ENCODE assay signal across 33 mouse cellular contexts in genomic region chr10:112139834-112140233, GRCm38 (mm10). TPM values are rescaled to one million over a fixed set of nuclear protein-coding genes. Genes with fewer than 3 reads are reported as not detected.
A peak's percentile ranks its signal among the peaks of the same experiment; 100 is the strongest.
DNase-seq lines count a peak whose midpoint lies in the region; ATAC-seq and TF ChIP-seq lines count a peak whose summit lies in the region.
"Had no signal": no experiment of that assay in that cellular context is flagged by ENCODE, and none has a peak within 500 bp of the region (broad histone marks: within the 10 kb centered on the region; RNA-seq: fewer than 3 reads in every experiment).

No protein-coding gene starts in this region.

- TF ChIP-seq EP300 in heart, postnatal 0 days (IDR thresholded peaks at IDR 0.05; ENCODE audit: low read depth) = no peak

- no peaks in the 10 kb centered on the region for H3K9me3 ChIP-seq in heart, postnatal 0 days (replicated peaks; ENCODE audit: control insufficient read depth, low read length)
- H3K9me3 ChIP-seq: embryonic facial prominence, embryonic 12.5 days; G1E; heart, embryonic 15.5 days; hindbrain, embryonic 15.5 days; intestine, embryonic 15.5 days; midbrain, embryonic 13.5 days; neural tube, embryonic 13.5 days had no signal

- no peak for TF ChIP-seq CTCF in heart, postnatal 0 days (IDR thresholded peaks at IDR 0.05; ENCODE audit: low read depth)

- H3K4me1 ChIP-seq in heart, postnatal 0 days (ENCODE audit: control insufficient read depth, insufficient read depth) = no peaks in the 10 kb centered on the region
- H3K4me1 ChIP-seq: embryonic facial prominence, embryonic 12.5 days; heart, embryonic 15.5 days; hindbrain, embryonic 15.5 days; intestine, embryonic 15.5 days; midbrain, embryonic 13.5 days; neural tube, embryonic 13.5 days had no signal

- no peak overlapping the region for H3K4me3 ChIP-seq in heart, postnatal 0 days (ENCODE audit: low read depth, low read length)
- H3K4me3 ChIP-seq: embryonic facial prominence, embryonic 12.5 days; heart, embryonic 15.5 days; hindbrain, embryonic 15.5 days; intestine, embryonic 15.5 days; midbrain, embryonic 13.5 days; neural tube, embryonic 13.5 days had no signal

- WGBS in heart, postnatal 0 days = 47% methylated on average over 2 of the region's 2 CpGs

- no peak for ATAC-seq in heart, postnatal 0 days (ENCODE audit: insufficient read depth, low read depth)
- ATAC-seq in common myeloid progenitor, adult 5-6 weeks (replicated peaks; ENCODE audit: low read depth, poor library complexity, severe bottlenecking) = peak; percentile 89
- peak; percentile 93 for ATAC-seq in megakaryocyte progenitor cell, adult 5-6 weeks (replicated peaks; ENCODE audit: poor library complexity)
- ATAC-seq: intestine, embryonic 15.5 days; Patski had no signal

- peak; percentile 8 for DNase-seq in heart, postnatal 0 days (ENCODE audit: low spot score)
- DNase-seq in heart, adult 18-20 months = no peak
- peak; percentile 2 for DNase-seq in lung, postnatal 36 days
- DNase-seq in lung, postnatal 4 days = no peak
- DNase-seq in right cerebral cortex, postnatal 14 days = no peak
- no peak for DNase-seq in gastrocnemius, postnatal 10 days
- DNase-seq: adrenal gland, adult 8-10 months; B cell, adult 2 months; cerebellum, adult 2 months; cerebellum, postnatal 36 days; gastrocnemius, postnatal 36 days; heart, postnatal 4 days; kidney, adult 8-10 months; kidney, postnatal 14 days; lung, adult 2 months; thymus, adult 2 months; thymus, postnatal 4 days had no signal

- H3K27ac ChIP-seq in heart, postnatal 0 days (ENCODE audit: low read depth) = no peak overlapping the region
- H3K27ac ChIP-seq: embryonic facial prominence, embryonic 12.5 days; heart, embryonic 15.5 days; hindbrain, embryonic 15.5 days; intestine, embryonic 15.5 days; midbrain, embryonic 13.5 days; neural tube, embryonic 13.5 days had no signal

- H3K4me2 ChIP-seq in heart, postnatal 0 days (ENCODE audit: low read depth, low read length) = no peak overlapping the region
- H3K4me2 ChIP-seq: embryonic facial prominence, embryonic 12.5 days; heart, embryonic 15.5 days; hindbrain, embryonic 15.5 days; intestine, embryonic 15.5 days; midbrain, embryonic 13.5 days; neural tube, embryonic 13.5 days had no signal

- no peak overlapping the region for H3K9ac ChIP-seq in heart, postnatal 0 days (replicated peaks; ENCODE audit: low read depth, low read length)
- H3K9ac ChIP-seq: embryonic facial prominence, embryonic 12.5 days; heart, embryonic 15.5 days; hindbrain, embryonic 15.5 days; intestine, embryonic 15.5 days; midbrain, embryonic 13.5 days; neural tube, embryonic 13.5 days had no signal

- no peaks in the 10 kb centered on the region for H3K27me3 ChIP-seq in heart, postnatal 0 days (ENCODE audit: control insufficient read depth, insufficient read depth, low read length)
- H3K27me3 ChIP-seq: CH12.LX; embryonic facial prominence, embryonic 12.5 days; heart, embryonic 15.5 days; hindbrain, embryonic 15.5 days; intestine, embryonic 15.5 days; midbrain, embryonic 13.5 days; neural tube, embryonic 13.5 days had no signal

- H3K36me3 ChIP-seq in heart, postnatal 0 days (replicated peaks; ENCODE audit: control insufficient read depth, insufficient read depth, low read length) = no peaks in the 10 kb centered on the region
- H3K36me3 ChIP-seq: embryonic facial prominence, embryonic 12.5 days; G1E; heart, embryonic 15.5 days; hindbrain, embryonic 15.5 days; intestine, embryonic 15.5 days; midbrain, embryonic 13.5 days; neural tube, embryonic 13.5 days had no signal

RNA-seq across cellular contexts. Expression of gene Glipr1l3, which starts 20.3 kb away (rescaled TPM):
- not detected in 2 replicates for total RNA-seq in heart, postnatal 0 days (2014; rRNA removed; ENCODE audit: low replicate concordance)
- polyA plus RNA-seq in heart, postnatal 0 days (2015; fragmentation: Nextera tagmentation; extraction: Ambion mirVana) = not detected in 2 replicates
- total RNA-seq in heart, adult 18-20 months (2021) = not detected
- total RNA-seq in common myeloid progenitor, adult 5-6 weeks (2017) = not detected in 2 replicates
- not detected in 2 replicates for total RNA-seq in megakaryocyte progenitor cell, adult 5-6 weeks (2015)
- total RNA-seq in megakaryocyte progenitor cell, adult 5-6 weeks (2017) = not detected in 2 replicates
- total RNA-seq in gastrocnemius, postnatal 10 days (2021) = not detected
- total RNA-seq: adrenal gland, adult 8-10 months; CH12.LX; G1E; gastrocnemius, postnatal 36 days; heart, postnatal 4 days; layer of hippocampus, adult 18-20 months; layer of hippocampus, postnatal 25 days had no signal
- polyA plus RNA-seq: cerebellum, adult 2 months; embryonic facial prominence, embryonic 12.5 days; forebrain, embryonic 11.5 days; G1E; heart, embryonic 15.5 days; intestine, embryonic 15.5 days; limb, embryonic 11.5 days; lung, adult 2 months; Patski; stomach, embryonic 16.5 days; thymus, adult 2 months had no signal

RNA-seq across cellular contexts. Expression of gene Caps2, which starts 23.6 kb away (rescaled TPM):
- total RNA-seq in heart, postnatal 0 days (2014; rRNA removed; ENCODE audit: low replicate concordance) = not detected in 2 replicates
- 0.04 and 0.07 TPM in 2 replicates for polyA plus RNA-seq in heart, postnatal 0 days (2015; fragmentation: Nextera tagmentation; extraction: Ambion mirVana)
- total RNA-seq in heart, adult 18-20 months (2021) = not detected
- not detected in 2 replicates for total RNA-seq in common myeloid progenitor, adult 5-6 weeks (2017)
- not detected in 2 replicates for total RNA-seq in megakaryocyte progenitor cell, adult 5-6 weeks (2015)
- total RNA-seq in megakaryocyte progenitor cell, adult 5-6 weeks (2017) = not detected in 2 replicates
- total RNA-seq in gastrocnemius, postnatal 10 days (2021) = not detected
- total RNA-seq: adrenal gland, adult 8-10 months; gastrocnemius, postnatal 36 days; heart, postnatal 4 days had no signal
- polyA plus RNA-seq: G1E; thymus, adult 2 months had no signal

RNA-seq across cellular contexts. Expression of gene Glipr1l2, which starts 56.7 kb away (rescaled TPM):
- total RNA-seq in heart, postnatal 0 days (2014; rRNA removed; ENCODE audit: low replicate concordance) = not detected in 2 replicates
- not detected in 2 replicates for polyA plus RNA-seq in heart, postnatal 0 days (2015; fragmentation: Nextera tagmentation; extraction: Ambion mirVana)
- total RNA-seq in heart, adult 18-20 months (2021) = not detected
- not detected in 2 replicates for total RNA-seq in common myeloid progenitor, adult 5-6 weeks (2017)
- not detected in 2 replicates for total RNA-seq in megakaryocyte progenitor cell, adult 5-6 weeks (2015)
- total RNA-seq in megakaryocyte progenitor cell, adult 5-6 weeks (2017) = not detected in 2 replicates
- total RNA-seq in gastrocnemius, postnatal 10 days (2021) = not detected
- total RNA-seq: adrenal gland, adult 8-10 months; CH12.LX; gastrocnemius, postnatal 36 days; heart, postnatal 4 days; layer of hippocampus, adult 18-20 months; layer of hippocampus, postnatal 25 days had no signal
- polyA plus RNA-seq: cerebellum, adult 2 months; embryonic facial prominence, embryonic 12.5 days; forebrain, embryonic 11.5 days; G1E; heart, embryonic 15.5 days; hindbrain, embryonic 15.5 days; intestine, embryonic 15.5 days; limb, embryonic 11.5 days; lung, adult 2 months; midbrain, embryonic 13.5 days; neural tube, embryonic 13.5 days; Patski; stomach, embryonic 16.5 days; thymus, adult 2 months had no signal

Comparison
In these comparisons a context has a peak if more than half of its experiments do, and no peak if none do; other contexts are left out.
1. DNase-seq: peak in heart, postnatal 0 days (single experiment) and lung, postnatal 36 days (single experiment); none in heart, adult 18-20 months (0 of 2), lung, postnatal 4 days (0 of 2), right cerebral cortex, postnatal 14 days (single experiment) and gastrocnemius, postnatal 10 days (single experiment).